Mouse (Mus musculus) embryonic facial prominence, embryonic 10.5 days (tissue): ENCODE data around the gene Stxbp6. TPM values are rescaled to one million over a fixed set of nuclear protein-coding genes. Genes with fewer than 3 reads are reported as not detected.
"Not testable (repeated sequence)": the region's sequence is repeated elsewhere in the genome, so short reads cannot be mapped to it uniquely, and the experiment has no call there.

Experiments
- DNase-seq: peaks from one replicate; pipeline ENCODE4 v3.0.0-alpha.2; 2017; ENCODE audit warnings: low spot score
- H3K27ac ChIP-seq: fragments of 300-500 bp; sonication (generic); replicated peaks from 2 replicates; pipeline ENCODE4 v1.5.1; 2016; ENCODE audit warnings: mild to moderate bottlenecking
- H3K27me3 ChIP-seq: fragments of 300-500 bp; sonication (generic); replicated peaks from 2 replicates; pipeline ENCODE4 v1.6.1; 2016; ENCODE audit warnings: low read depth, mild to moderate bottlenecking; ENCODE audit not compliant: poor library complexity, severe bottlenecking
- H3K36me3 ChIP-seq: fragments of 300-500 bp; sonication (generic); replicated peaks from 2 replicates; pipeline ENCODE4 v1.6.1; 2016; ENCODE audit warnings: mild to moderate bottlenecking, moderate library complexity
- H3K4me1 ChIP-seq: fragments of 300-500 bp; sonication (generic); 2 replicates; pipeline ENCODE4 v1.6.1; 2016
- H3K4me3 ChIP-seq: fragments of 300-500 bp; sonication (generic); 2 replicates; pipeline ENCODE4 v1.5.1; 2016; ENCODE audit warnings: mild to moderate bottlenecking, moderate library complexity
- H3K9me3 ChIP-seq: fragments of 300-500 bp; sonication (generic); 2 replicates; pipeline ENCODE4 v1.6.1; 2016; ENCODE audit warnings: mild to moderate bottlenecking
- WGBS: fragments of 180-500 bp; shearing (Covaris S2); methylation state at CpG from one replicate; pipeline ENCODE4 v1.1.7; 2016; 5-methylcytosine and 5-hydroxymethylcytosine counted together
- polyA plus RNA-seq: library from polyadenylated mRNA; unstranded; fragments of >200 nt; fragmentation: Nextera tagmentation; extraction: Ambion mirVana; gene quantifications from 2 replicates; pipeline ENCODE4 v1.2.1, GENCODE M21; 2016

Gene Stxbp6
- polyA plus RNA-seq, 1 experiment from 2014 or later = 11.9 TPM

DNA sequence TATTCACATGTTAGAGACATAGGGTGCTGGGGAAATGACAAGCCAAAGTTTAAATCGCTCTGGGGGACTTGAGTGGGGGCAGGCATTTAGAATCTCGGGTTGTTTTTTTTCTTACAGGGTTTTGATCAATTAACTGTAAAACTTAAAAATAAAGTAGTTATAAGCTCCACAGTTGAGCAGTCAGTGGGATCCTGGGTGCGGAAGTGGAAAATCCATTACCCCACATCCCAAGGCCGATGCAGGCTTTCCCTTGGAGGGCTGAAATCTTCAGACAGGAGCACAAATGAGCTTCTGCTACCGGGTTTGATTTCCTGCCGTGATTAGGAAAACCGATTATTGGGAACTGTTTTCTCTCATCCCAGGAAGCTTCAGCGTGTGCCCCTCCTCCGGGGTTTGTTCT is 26.8 kb downstream of the Stxbp6 start:
- H3K4me1 ChIP-seq = peaks cover 11% of the 10 kb centered on the region
- 29% methylated on average over 9 of the region's 9 CpGs for WGBS
- not testable (repeated sequence) for H3K9me3 ChIP-seq, H3K27ac ChIP-seq, H3K4me3 ChIP-seq, DNase-seq, H3K27me3 ChIP-seq, H3K36me3 ChIP-seq

DNA sequence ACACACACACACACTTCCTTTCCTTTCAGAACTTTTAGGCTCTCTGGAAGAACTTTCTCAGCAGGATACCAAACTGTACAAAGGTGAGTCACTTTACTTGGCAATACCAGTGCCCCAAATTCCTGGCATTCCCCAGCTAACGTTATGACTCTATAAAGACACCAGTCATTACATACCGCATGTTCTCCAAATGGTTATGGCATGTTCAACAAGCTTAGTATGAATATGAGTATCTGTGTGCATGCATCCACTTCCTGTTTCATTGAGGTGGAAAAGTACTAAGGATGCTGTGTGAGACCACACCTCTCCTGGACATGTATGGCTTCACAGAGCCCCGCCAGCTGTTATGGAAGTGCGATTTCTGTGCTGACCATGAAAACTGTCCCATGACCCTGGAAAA is 27.3 kb downstream of the Stxbp6 start:
- 76% methylated on average over 4 of the region's 4 CpGs for WGBS

DNA sequence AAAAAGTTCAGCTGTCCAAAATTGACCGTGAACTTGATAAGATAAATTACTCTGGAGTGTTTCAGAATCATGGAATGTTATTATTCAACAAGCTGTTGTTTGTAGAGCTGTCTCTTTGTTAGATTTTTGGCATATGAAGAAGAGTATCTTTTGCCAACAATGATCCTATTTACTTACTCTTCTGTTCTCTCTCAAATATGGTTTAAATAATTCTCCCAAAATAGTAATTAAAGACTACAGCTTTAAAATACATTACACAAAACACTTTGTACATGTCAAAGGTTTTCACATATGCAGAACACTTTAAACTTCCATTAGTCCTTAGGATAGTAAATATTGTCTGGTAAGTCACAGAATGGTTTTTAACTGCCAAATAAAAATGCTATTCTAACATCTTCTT is 29.9 kb downstream of the Stxbp6 start:
- Histone ChIP-seq H3K27me3 (no peaks in the 10 kb centered on the region), H3K9me3 (no peaks in the 10 kb centered on the region), H3K4me3 (no peak overlapping the region), H3K27ac (no peak overlapping the region), H3K36me3 (no peaks in the 10 kb centered on the region), H3K4me1 (peaks cover 14% of the 10 kb centered on the region)
- no peak for DNase-seq
- 92% methylated on average over 1 of the region's 1 CpGs for WGBS

More for the DNA sequence above, 27.3 kb downstream of the Stxbp6 start:
- no peaks in the 10 kb centered on the region for H3K36me3 ChIP-seq
- H3K4me3 ChIP-seq = no peak overlapping the region
- peaks cover 14% of the 10 kb centered on the region for H3K4me1 ChIP-seq
- no peaks in the 10 kb centered on the region for H3K27me3 ChIP-seq
- no peaks in the 10 kb centered on the region for H3K9me3 ChIP-seq
- H3K27ac ChIP-seq = no peak overlapping the region
- DNase-seq = no peak

DNA sequence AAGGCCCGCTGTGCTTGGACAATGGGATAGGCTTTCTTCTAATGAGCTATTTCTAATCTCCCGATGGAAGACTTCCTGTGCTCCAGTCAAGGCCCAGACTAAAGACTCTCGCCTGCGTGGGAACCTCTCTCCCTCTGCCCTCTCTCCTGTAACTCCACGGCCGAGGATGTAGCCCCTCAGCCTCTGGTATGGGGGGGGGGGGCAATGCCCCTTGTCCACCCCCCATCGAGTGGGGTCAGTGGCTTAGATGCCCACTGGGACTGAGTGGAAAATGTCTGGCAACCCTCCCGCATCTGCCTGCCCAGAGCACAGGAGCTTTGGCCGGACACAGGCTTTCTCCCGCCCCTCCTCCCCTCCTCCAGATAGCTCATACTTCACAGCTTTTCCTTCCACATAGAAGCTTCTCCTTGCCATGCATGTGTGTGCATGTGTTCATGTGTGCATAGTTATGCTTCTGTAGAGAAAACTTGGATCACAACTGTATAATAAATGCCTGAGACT is 31.9 kb downstream of the Stxbp6 start:
- no peak overlapping the region for H3K4me3 ChIP-seq
- WGBS = 61% methylated on average over 10 of the region's 10 CpGs
- no peak overlapping the region for H3K27ac ChIP-seq
- H3K27me3 ChIP-seq = no peaks in the 10 kb centered on the region
- no peaks in the 10 kb centered on the region for H3K36me3 ChIP-seq
- H3K4me1 ChIP-seq = peaks cover 12% of the 10 kb centered on the region
- no peaks in the 10 kb centered on the region for H3K9me3 ChIP-seq
- no peak for DNase-seq

DNA sequence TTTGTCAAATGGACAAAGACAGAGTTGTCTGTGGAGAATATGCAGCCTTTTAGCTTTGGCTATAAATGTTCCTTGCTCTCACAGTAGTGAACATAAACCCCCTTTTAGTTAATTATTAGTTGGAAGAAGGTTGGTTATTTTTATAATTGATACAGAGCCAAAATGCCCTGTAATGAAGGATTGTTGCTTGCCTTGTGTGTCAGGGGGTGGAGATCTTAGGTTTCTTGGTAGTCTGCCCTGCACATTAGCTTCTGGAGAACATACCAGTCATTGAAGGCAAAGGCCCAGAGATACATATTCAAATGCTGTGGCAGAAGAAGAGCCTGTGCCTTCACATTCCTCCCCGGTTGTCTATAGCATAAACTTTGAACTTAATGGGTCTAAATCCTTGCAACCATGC is 37.0 kb downstream of the Stxbp6 start:
- no peak overlapping the region for H3K4me3 ChIP-seq
- no peaks in the 10 kb centered on the region for H3K27me3 ChIP-seq
- no peaks in the 10 kb centered on the region for H3K9me3 ChIP-seq
- H3K4me1 ChIP-seq = peaks cover under 1% of the 10 kb centered on the region; the same call in 1 of the 2 replicates
- no peak overlapping the region for H3K27ac ChIP-seq
- no peak for DNase-seq
- H3K36me3 ChIP-seq = no peaks in the 10 kb centered on the region
- WGBS = 86% methylated on average over 1 of the region's 1 CpGs

DNA sequence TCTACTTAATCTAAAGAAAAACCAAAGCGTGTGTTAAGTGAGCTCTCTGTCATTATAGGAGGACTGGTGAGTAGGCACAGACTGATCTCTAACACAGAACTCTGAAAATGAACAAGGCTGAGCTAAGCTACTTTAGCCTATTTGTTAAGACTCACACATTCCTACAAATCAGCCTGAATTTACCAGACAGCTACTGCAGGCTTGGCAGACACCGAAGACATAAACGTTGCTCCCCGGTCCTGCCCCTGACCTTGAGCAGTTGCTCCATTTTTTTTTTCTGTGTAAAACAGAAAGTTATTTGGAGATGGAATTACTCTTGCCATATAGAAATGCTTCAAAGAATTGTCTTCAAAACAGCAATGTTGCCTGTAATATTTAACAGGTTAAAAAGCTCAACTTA is 37.4 kb downstream of the Stxbp6 start:
- WGBS = 77% methylated on average over 4 of the region's 4 CpGs
- H3K4me3 ChIP-seq = no peak overlapping the region
- no peaks in the 10 kb centered on the region for H3K27me3 ChIP-seq
- DNase-seq = no peak
- no peak overlapping the region for H3K27ac ChIP-seq
- no peaks in the 10 kb centered on the region for H3K36me3 ChIP-seq
- H3K9me3 ChIP-seq = no peaks in the 10 kb centered on the region
- no peaks in the 10 kb centered on the region for H3K4me1 ChIP-seq

DNA sequence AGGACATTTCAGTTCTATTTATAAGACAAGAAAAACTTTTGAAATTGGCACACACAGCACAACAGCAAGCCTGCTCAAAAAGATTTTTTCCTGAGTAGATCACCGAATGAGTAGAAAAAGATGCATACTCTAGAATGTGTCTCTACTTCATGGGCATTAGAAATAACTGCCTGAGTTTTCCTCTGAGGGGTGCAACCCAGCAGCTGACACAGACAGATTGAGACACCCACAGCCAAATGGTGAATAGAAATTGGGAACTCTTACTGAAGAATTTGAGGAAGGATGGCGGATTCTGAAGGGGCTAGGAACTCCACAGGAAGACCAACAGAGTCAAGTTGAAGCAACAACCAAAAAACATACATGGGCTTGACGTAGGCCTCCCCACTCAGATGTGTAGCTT is 43.8 kb downstream of the Stxbp6 start:
- 92% methylated on average over 3 of the region's 3 CpGs for WGBS
- no peak overlapping the region for H3K27ac ChIP-seq

DNA sequence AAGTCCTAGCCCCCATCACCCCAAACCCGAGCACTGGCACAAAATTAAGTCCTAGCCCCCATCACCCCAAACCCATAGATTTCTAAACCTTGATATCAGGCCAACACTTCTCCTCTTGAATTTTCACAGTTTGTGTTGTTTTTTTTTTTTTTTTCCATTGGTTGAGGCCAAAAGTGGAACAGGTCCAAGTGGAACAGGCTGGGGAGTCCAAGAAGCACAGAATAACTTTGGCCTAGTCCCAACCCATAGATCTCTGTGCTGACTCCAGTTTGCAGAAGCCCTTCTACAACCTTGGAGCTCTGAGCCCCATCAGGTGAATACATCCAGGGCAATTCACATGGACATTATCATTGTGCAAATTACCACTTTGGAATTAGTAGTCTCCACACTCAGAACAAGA is 48.2 kb downstream of the Stxbp6 start:
- no peaks in the 10 kb centered on the region for H3K4me1 ChIP-seq
- H3K27me3 ChIP-seq = no peaks in the 10 kb centered on the region
- no peaks in the 10 kb centered on the region for H3K9me3 ChIP-seq
- no peaks in the 10 kb centered on the region for H3K36me3 ChIP-seq
- no peak overlapping the region for H3K4me3 ChIP-seq
- H3K27ac ChIP-seq = no peak overlapping the region
- DNase-seq = no peak
- 74% methylated on average over 1 of the region's 1 CpGs for WGBS

More for the DNA sequence above, 43.8 kb downstream of the Stxbp6 start:
- Histone ChIP-seq H3K4me1 (no peaks in the 10 kb centered on the region), H3K9me3 (no peaks in the 10 kb centered on the region), H3K27me3 (no peaks in the 10 kb centered on the region), H3K4me3 (no peak overlapping the region), H3K36me3 (no peaks in the 10 kb centered on the region)
- no peak for DNase-seq

DNA sequence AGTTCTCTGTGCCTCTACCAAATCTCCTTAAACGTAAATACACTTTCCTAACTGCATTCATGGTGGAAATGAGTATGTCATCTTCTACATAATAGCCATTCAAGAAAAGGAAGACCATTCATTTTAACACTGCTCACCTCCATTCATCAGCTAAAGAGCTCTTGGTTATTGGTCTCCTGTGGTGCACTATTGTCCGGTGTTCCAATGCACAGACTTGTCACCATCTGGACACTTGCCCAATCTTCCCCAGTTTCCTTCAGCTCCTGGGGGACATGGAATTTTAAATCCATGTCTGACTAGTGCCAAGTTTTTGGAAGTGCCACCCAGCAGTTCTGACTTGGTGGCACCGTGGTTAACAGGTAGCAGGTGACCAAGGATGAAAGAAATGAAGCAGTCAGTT is 54.5 kb downstream of the Stxbp6 start:
- no peak for DNase-seq
- H3K4me3 ChIP-seq = no peak overlapping the region
- WGBS = 90% methylated on average over 3 of the region's 3 CpGs

DNA sequence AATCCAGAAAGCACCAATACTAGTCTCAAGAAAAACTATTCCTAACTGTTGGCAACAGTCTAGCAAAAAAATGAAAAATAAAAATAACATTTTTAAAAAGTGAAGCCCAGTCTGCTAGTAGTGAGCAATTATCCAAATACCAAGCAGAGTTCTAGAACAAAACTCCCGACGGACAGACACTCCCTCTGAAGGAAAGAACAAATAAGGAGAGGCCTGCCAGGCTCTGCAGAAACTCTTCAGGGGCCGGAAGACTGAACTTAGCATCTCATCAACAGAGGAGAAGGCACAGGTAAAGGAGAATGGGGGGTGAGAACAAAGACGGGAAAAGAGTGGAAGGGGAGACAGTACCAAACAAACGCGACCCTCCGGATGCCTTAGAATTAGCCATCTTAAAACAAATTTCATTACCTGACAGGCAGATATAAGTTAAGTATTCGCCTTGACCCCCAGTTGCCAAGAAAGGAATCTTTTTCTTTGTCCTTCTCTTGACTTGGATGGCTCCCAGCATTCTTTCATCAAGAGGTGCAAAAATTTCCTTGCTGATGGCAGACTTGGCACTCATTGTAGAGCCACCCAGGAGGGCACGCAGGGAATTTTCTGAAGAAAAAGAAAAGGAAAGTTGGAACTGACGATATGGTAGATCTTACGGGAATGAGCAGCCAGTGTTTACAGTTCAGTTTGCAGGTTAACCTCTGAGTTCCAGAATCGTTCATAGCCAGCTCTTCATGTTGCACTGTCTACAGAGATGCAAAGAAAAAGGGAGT is 55.3 kb downstream of the Stxbp6 start:
- H3K4me3 ChIP-seq = no peak overlapping the region
- no peaks in the 10 kb centered on the region for H3K36me3 ChIP-seq
- no peaks in the 10 kb centered on the region for H3K27me3 ChIP-seq
- no peaks in the 10 kb centered on the region for H3K4me1 ChIP-seq
- no peak overlapping the region for H3K27ac ChIP-seq
- no peaks in the 10 kb centered on the region for H3K9me3 ChIP-seq
- 88% methylated on average over 12 of the region's 12 CpGs for WGBS
- no peak for DNase-seq

More for the DNA sequence above, 54.5 kb downstream of the Stxbp6 start:
- no peaks in the 10 kb centered on the region for H3K4me1 ChIP-seq
- no peak overlapping the region for H3K27ac ChIP-seq
- H3K36me3 ChIP-seq = no peaks in the 10 kb centered on the region
- no peaks in the 10 kb centered on the region for H3K27me3 ChIP-seq
- no peaks in the 10 kb centered on the region for H3K9me3 ChIP-seq

DNA sequence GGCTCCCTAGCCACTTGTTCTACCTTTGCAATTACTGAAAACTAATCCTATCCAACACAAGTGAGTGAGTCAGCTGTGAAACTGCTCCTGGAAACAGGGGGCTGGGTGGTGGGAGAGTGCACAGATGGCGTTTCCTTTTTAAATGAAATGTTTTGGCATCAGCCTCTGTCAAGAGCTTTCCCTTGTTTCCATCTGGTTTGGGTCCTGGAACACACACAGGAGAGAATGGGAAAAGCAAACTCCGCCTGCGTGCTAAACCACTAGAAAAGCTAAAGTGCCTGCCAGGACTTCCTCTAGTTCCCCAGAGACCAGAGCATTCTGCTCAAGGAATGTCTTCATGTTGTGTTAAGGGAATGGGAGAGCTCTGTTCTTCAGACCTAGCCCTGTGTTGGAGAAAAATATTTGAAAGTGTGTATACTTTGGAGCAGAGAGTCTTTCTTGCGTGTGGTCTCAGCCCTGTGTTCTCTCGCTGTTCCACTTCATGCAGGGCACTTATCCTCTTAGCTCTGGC is 61.2 kb downstream of the Stxbp6 start:
- H3K27ac ChIP-seq = no peak overlapping the region
- no peak overlapping the region for H3K4me3 ChIP-seq
- no peaks in the 10 kb centered on the region for H3K27me3 ChIP-seq
- WGBS = 63% methylated on average over 5 of the region's 5 CpGs
- DNase-seq = peak; percentile 22
- 0 out of 2 replicates have a peak, but pooled peaks cover 9% of the 10 kb centered on the region for H3K4me1 ChIP-seq
- no peaks in the 10 kb centered on the region for H3K9me3 ChIP-seq
- no peaks in the 10 kb centered on the region for H3K36me3 ChIP-seq

DNA sequence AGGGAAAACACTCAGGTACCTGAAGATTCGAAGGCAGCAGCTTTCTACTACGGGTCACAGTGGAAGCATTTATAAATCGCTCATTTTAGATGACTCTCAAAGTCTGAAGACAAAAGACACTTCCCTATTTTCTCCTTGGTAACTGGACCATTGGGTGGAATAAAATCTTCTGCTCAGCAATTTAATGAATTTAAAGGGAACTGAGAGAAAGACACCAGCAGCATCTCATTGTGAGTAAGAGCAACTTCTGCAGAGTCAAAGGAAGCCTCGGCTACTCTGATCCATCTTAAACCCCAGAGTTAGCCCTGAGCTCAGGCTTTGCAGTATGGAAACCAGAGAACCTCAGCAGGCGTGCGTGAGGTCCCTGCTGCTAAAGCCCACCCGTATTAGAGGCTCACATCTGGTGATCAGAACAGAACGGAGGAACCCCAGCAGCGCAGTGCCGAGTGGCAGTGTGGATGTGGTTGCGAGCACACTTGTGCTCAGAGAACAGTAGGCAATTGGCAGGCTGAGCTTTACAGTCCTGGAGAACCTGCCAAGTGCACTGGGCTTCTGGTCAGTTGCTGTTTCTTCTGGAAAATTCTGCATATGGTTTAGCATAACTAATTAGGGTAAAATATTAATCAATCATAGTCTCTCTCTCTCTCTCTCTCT is 62.9 kb downstream of the Stxbp6 start:
- Histone ChIP-seq H3K36me3 (no peaks in the 10 kb centered on the region), H3K4me1 (0 out of 2 replicates have a peak, but pooled peaks cover 9% of the 10 kb centered on the region), H3K27me3 (no peaks in the 10 kb centered on the region), H3K27ac (no peak overlapping the region), H3K4me3 (no peak overlapping the region), H3K9me3 (no peaks in the 10 kb centered on the region)
- 73% methylated on average over 11 of the region's 11 CpGs for WGBS
- DNase-seq = no peak

DNA sequence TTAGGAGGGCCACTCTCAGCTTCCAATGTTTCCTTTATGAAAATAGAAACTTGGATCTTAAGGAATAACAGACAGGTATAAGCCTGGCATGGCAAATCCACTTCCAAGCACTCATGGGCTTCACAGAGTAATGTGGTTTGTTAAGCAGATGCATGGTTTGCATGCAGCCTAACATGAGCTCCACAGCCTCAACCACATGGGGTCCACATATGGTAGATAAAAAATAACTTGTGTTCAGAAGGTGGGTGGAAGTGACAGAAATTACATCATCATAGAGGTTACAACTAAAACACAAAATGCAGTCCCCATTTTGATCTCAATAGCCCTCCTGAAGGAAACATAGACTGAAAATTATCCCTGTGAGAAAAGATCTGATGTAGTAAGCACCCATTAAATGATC is 63.5 kb downstream of the Stxbp6 start:
- Histone ChIP-seq H3K4me1 (0 out of 2 replicates have a peak, but pooled peaks cover 9% of the 10 kb centered on the region), H3K27me3 (no peaks in the 10 kb centered on the region), H3K9me3 (no peaks in the 10 kb centered on the region), H3K36me3 (no peaks in the 10 kb centered on the region), H3K27ac (no peak overlapping the region), H3K4me3 (no peak overlapping the region)
- DNase-seq = no peak
